Mouse (Mus musculus) CH12.LX (cell line): ENCODE results near the gene Add2.

Experiments
- ELF1 ChIP-seq: IDR thresholded peaks from 2 replicates; pipeline ENCODE4 v1.6.1; 2014; ENCODE audit warnings: low read depth, mild to moderate bottlenecking, inconsistent platforms, low read length, improper control_type of control experiment
- NRF1 ChIP-seq: IDR thresholded peaks from 2 replicates; pipeline ENCODE4 v1.6.1; 2014; ENCODE audit warnings: low read depth, mild to moderate bottlenecking, inconsistent platforms, low read length, improper control_type of control experiment, moderate library complexity
- POLR2A ChIP-seq: IDR thresholded peaks from 2 replicates; pipeline ENCODE4 v1.6.1; 2011; ENCODE audit warnings: low read depth, mild to moderate bottlenecking, improper control_type of control experiment, low read length
- SMC3 ChIP-seq: IDR thresholded peaks from 2 replicates; pipeline ENCODE4 v1.6.1; 2011; ENCODE audit warnings: low read depth, low read length, improper control_type of control experiment

DNA sequence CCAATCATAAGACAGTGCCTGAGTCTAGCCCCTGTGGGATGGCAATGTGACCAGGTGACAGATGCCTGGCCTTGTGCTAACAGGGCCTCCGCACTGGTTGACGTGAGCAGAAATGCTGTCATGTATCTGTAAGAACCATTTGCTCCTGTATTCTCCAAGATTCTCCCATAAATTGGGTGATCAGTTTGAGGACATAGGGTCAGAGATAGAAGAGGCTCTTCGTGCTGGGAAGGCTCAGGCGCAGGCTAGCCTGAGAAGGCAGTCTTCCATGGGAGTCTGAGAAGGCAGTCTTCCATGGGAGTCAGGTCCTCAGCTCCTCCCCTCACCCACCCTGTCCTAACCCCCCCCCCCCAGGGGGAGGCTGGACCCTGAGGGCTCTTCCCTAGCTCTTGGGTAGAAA, 94.6 kb downstream of the Add2 start:
- TF ChIP-seq NRF1 (no peak), ELF1 (no peak), POLR2A (no peak), SMC3 (no peak)
